In the genomic region with DNA sequence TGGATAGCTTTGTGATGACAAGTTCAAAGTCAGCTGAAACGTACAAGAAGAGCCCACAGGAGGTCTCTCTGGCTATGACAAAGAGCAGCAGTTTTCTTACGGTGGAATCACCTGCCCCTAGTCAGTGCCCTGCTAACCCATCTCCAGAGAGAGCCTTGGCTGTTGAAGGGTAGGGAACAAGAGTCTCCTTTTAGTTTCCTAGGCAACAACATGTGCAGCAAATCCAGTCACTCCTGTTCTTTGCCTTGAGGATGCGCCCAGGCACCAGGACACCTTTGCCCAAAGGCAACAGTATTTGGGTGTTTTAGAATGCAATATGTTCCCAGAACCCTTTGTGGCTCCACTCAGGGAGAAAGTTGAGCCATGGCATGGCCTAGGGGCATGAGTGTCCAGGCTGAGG, we compare ENCODE assay signal across 20 mouse cellular contexts. TPM values are rescaled to one million over a fixed set of nuclear protein-coding genes. Genes with fewer than 3 reads are reported as not detected.
DNase-seq lines count a peak whose midpoint lies in the region; ATAC-seq lines count a peak whose summit lies in the region.
"Had no signal": no experiment of that assay in that cellular context is flagged by ENCODE, and none has a peak within 500 bp of the region (broad histone marks: within the 10 kb centered on the region; RNA-seq: fewer than 3 reads in every experiment).

No protein-coding gene starts in this region.

- no peaks in the 10 kb centered on the region for H3K9me3 ChIP-seq in heart, embryonic 12.5 days (replicated peaks)
- no peaks in the 10 kb centered on the region for H3K9me3 ChIP-seq in liver, embryonic 11.5 days (ENCODE audit: control insufficient read depth, low read length)
- H3K9me3 ChIP-seq: embryonic facial prominence, embryonic 10.5 days; embryonic facial prominence, embryonic 12.5 days; forebrain, embryonic 12.5 days had no signal

- H3K4me2 ChIP-seq in heart, embryonic 12.5 days = no peak overlapping the region
- H3K4me2 ChIP-seq in liver, embryonic 11.5 days = no peak overlapping the region
- H3K4me2 ChIP-seq: embryonic facial prominence, embryonic 12.5 days; forebrain, embryonic 12.5 days had no signal

- no peak overlapping the region for H3K9ac ChIP-seq in heart, embryonic 12.5 days
- H3K9ac ChIP-seq in liver, embryonic 11.5 days (ENCODE audit: low read depth, low read length) = no peak overlapping the region
- H3K9ac ChIP-seq: embryonic facial prominence, embryonic 12.5 days; forebrain, embryonic 12.5 days; forebrain, postnatal 0 days had no signal

- H3K36me3 ChIP-seq in heart, embryonic 12.5 days = peaks cover 12% of the 10 kb centered on the region; the same call in 1 of the 2 replicates
- H3K36me3 ChIP-seq in liver, embryonic 11.5 days (ENCODE audit: control insufficient read depth, insufficient read depth, low read length) = no peaks in the 10 kb centered on the region
- H3K36me3 ChIP-seq: embryonic facial prominence, embryonic 10.5 days; forebrain, embryonic 12.5 days had no signal

- H3K27ac ChIP-seq in heart, embryonic 12.5 days (ENCODE audit: poor library complexity, severe bottlenecking) = no peak overlapping the region
- H3K27ac ChIP-seq in liver, embryonic 11.5 days (ENCODE audit: low read depth, low read length) = no peak overlapping the region
- H3K27ac ChIP-seq: embryonic facial prominence, embryonic 10.5 days; embryonic facial prominence, embryonic 12.5 days; forebrain, embryonic 12.5 days had no signal

- peaks cover 10% of the 10 kb centered on the region for H3K4me1 ChIP-seq in heart, embryonic 12.5 days (replicated peaks)
- 0 out of 2 replicates have a peak, but pooled peaks cover 5% of the 10 kb centered on the region for H3K4me1 ChIP-seq in liver, embryonic 11.5 days (replicated peaks; ENCODE audit: control insufficient read depth, insufficient read depth, low read length)
- H3K4me1 ChIP-seq: embryonic facial prominence, embryonic 12.5 days had no signal

- no peaks in the 10 kb centered on the region for H3K27me3 ChIP-seq in heart, embryonic 12.5 days (replicated peaks)
- H3K27me3 ChIP-seq in liver, embryonic 11.5 days (replicated peaks; ENCODE audit: control insufficient read depth, insufficient read depth, low read length) = no peaks in the 10 kb centered on the region
- H3K27me3 ChIP-seq: embryonic facial prominence, embryonic 12.5 days; forebrain, embryonic 12.5 days had no signal

- no peak overlapping the region for H3K4me3 ChIP-seq in heart, embryonic 12.5 days
- no peak overlapping the region for H3K4me3 ChIP-seq in liver, embryonic 11.5 days (ENCODE audit: low read depth, low read length)
- H3K4me3 ChIP-seq: embryonic facial prominence, embryonic 10.5 days; embryonic facial prominence, embryonic 12.5 days; forebrain, embryonic 12.5 days had no signal

- DNase-seq in heart, adult 11 months = peak; percentile 67
- DNase-seq in liver (peak; percentile 0), R1 (ENCODE audit: low read depth, low spot score) (peak; percentile 55)
- DNase-seq in liver, embryonic 11.5 days (ENCODE audit: low spot score) = no peak
- no peak for DNase-seq in urinary bladder, postnatal 14 days (ENCODE audit: low spot score)
- DNase-seq: adrenal gland, adult 8-10 months; adrenal gland, postnatal 14 days; adrenal gland, postnatal 36 days; cerebellum, adult 11-12 months; cerebellum, adult 2 months; cerebellum, adult 9-10 months; cerebellum, postnatal 10 days; cerebellum, postnatal 25 days; forebrain, postnatal 0 days had no signal

- 82% methylated on average over 3 of the region's 3 CpGs for WGBS in heart, embryonic 12.5 days
- 81% methylated on average over 3 of the region's 3 CpGs for WGBS in liver, embryonic 11.5 days

- no peak for ATAC-seq in heart, embryonic 12.5 days (ENCODE audit: insufficient number of reproducible peaks, low FRiP score)
- ATAC-seq in liver, embryonic 11.5 days (replicated peaks; ENCODE audit: low FRiP score) = no peak
- ATAC-seq: activated CD4-positive, CD25-positive, alpha-beta regulatory T cell, adult 4 months; forebrain, embryonic 14.5 days; forebrain, postnatal 0 days had no signal

RNA-seq across cellular contexts. Expression of a gene that starts 16.2 kb away (rescaled TPM):
- polyA plus RNA-seq in heart, embryonic 12.5 days (2016; fragmentation: Nextera tagmentation; extraction: Ambion mirVana) = 4.0 and 4.9 TPM in 2 replicates
- 2.2 and 2.6 TPM in 2 replicates for polyA plus RNA-seq in liver, embryonic 11.5 days (2014; fragmentation: Nextera tagmentation; extraction: Ambion mirVana)

RNA-seq across cellular contexts. Expression of a gene that starts 16.5 kb away (rescaled TPM):
- polyA plus RNA-seq in heart, embryonic 12.5 days (2016; fragmentation: Nextera tagmentation; extraction: Ambion mirVana) = 1.4 and 1.8 TPM in 2 replicates
- 0.86 and 0.92 TPM in 2 replicates for polyA plus RNA-seq in liver, embryonic 11.5 days (2014; fragmentation: Nextera tagmentation; extraction: Ambion mirVana)

RNA-seq across cellular contexts. Expression of a gene that starts 23.1 kb away (rescaled TPM):
- polyA plus RNA-seq in heart, embryonic 12.5 days (2016; fragmentation: Nextera tagmentation; extraction: Ambion mirVana) = 35.0 and 38.7 TPM in 2 replicates
- polyA plus RNA-seq in liver, embryonic 11.5 days (2014; fragmentation: Nextera tagmentation; extraction: Ambion mirVana) = 66.4 and 74.2 TPM in 2 replicates

RNA-seq across cellular contexts. Expression of a gene that starts 51.5 kb away (rescaled TPM):
- polyA plus RNA-seq in heart, embryonic 12.5 days (2016; fragmentation: Nextera tagmentation; extraction: Ambion mirVana) = 580 TPM in 2 replicates
- 355 and 359 TPM in 2 replicates for polyA plus RNA-seq in liver, embryonic 11.5 days (2014; fragmentation: Nextera tagmentation; extraction: Ambion mirVana)

Comparison
In these comparisons a context has a peak if more than half of its experiments do, and no peak if none do; other contexts are left out.
1. DNase-seq: peak in heart, adult 11 months (single experiment), liver (single experiment) and R1 (single experiment); none in liver, embryonic 11.5 days (single experiment) and urinary bladder, postnatal 14 days (single experiment).